Mouse (Mus musculus) stomach, postnatal 0 days (tissue): ENCODE data around the gene Snapin. TPM values are rescaled to one million over a fixed set of nuclear protein-coding genes. Genes with fewer than 3 reads are reported as not detected.

ENCODE experiments used
- ATAC-seq: fragments of 200-750 bp; cut with Nextera tagmentation; 2 replicates; pipeline ENCODE4 v1.8.0; 2017; ENCODE audit not compliant: low FRiP score, low TSS enrichment
- DNase-seq: peaks from one replicate; pipeline ENCODE4 v3.0.0-alpha.2; 2016; ENCODE audit warnings: low spot score
- H3K27ac ChIP-seq: fragments of 300-500 bp; sonication (generic); replicated peaks from 2 replicates; pipeline ENCODE4 v1.5.1; 2014; ENCODE audit warnings: mild to moderate bottlenecking, control low read depth
- H3K27me3 ChIP-seq: fragments of 300-500 bp; sonication (generic); 2 replicates; pipeline ENCODE4 v1.6.1; 2014; ENCODE audit warnings: low read length; ENCODE audit not compliant: control insufficient read depth, insufficient read depth
- H3K36me3 ChIP-seq: fragments of 300-500 bp; sonication (generic); 2 replicates; pipeline ENCODE4 v1.6.1; 2014; ENCODE audit warnings: low read length, mixed read lengths; ENCODE audit not compliant: control insufficient read depth, insufficient read depth
- H3K4me1 ChIP-seq: fragments of 300-500 bp; sonication (generic); replicated peaks from 2 replicates; pipeline ENCODE4 v1.6.1; 2014; ENCODE audit warnings: antibody characterized with exemption; ENCODE audit not compliant: control insufficient read depth, insufficient read depth
- H3K4me2 ChIP-seq: fragments of 300-500 bp; sonication (generic); replicated peaks from 2 replicates; pipeline ENCODE4 v1.6.1; 2014; ENCODE audit warnings: low read depth, mild to moderate bottlenecking, control low read depth, moderate library complexity
- H3K4me3 ChIP-seq: fragments of 300-500 bp; sonication (generic); 2 replicates; pipeline ENCODE4 v1.5.1; 2014; ENCODE audit warnings: low read depth, low read length, control low read depth
- H3K9ac ChIP-seq: fragments of 300-500 bp; sonication (generic); 2 replicates; pipeline ENCODE4 v1.6.1; 2014; ENCODE audit warnings: mild to moderate bottlenecking, low read length, control low read depth, mixed read lengths
- H3K9me3 ChIP-seq: fragments of 300-500 bp; sonication (generic); 2 replicates; pipeline ENCODE4 v1.6.1; 2016; ENCODE audit warnings: low read length; ENCODE audit not compliant: control insufficient read depth
- CTCF ChIP-seq: IDR thresholded peaks from 2 replicates; pipeline ENCODE4 v1.5.1; 2016; ENCODE audit warnings: antibody characterized with exemption, low read depth, mild to moderate bottlenecking, moderate library complexity
- EP300 ChIP-seq: optimal IDR thresholded peaks from 2 replicates; pipeline ENCODE3; 2016; ENCODE audit warnings: antibody characterized with exemption
- WGBS: fragments of 180-500 bp; shearing (Covaris S2); extraction: QIAGEN DNeasy Blood & Tissue Kit; methylation state at CpG from one replicate; pipeline ENCODE4 v1.1.7; 2014; 5-methylcytosine and 5-hydroxymethylcytosine counted together
- polyA plus RNA-seq: library from polyadenylated mRNA; unstranded; fragments of >200 nt; fragmentation: Nextera tagmentation; extraction: Ambion mirVana; gene quantifications from 2 replicates; pipeline ENCODE4 v1.2.1, GENCODE M21; 2015

Gene Snapin
- polyA plus RNA-seq, 1 experiment from 2014 or later, result 63.4 TPM

GRCm38 (mm10) chr3:90509747-90510123 is 18.9 kb upstream of the Snapin start:
- no peak for DNase-seq
- Histone ChIP-seq H3K9ac (no peak overlapping the region), H3K27ac (peak overlapping the region; percentile 8)

GRCm38 (mm10) chr3:90508950-90509746 is 18.3 kb upstream of the Snapin start, which contains the start of gene Chtop:
TSS of gene Chtop (minus strand) at chr3:90509498.
- Histone ChIP-seq H3K9me3 (no peaks in the 10 kb centered on the region), H3K4me2 (peak within 1 kb of the TSS; percentile 67), H3K4me1 (peaks cover 4% of the 10 kb centered on the region; the same call in 1 of the 2 replicates), H3K4me3 (peak within 1 kb of the TSS; percentile 91), H3K27ac (peak within 1 kb of the TSS; percentile 97), H3K27me3 (no peaks in the 10 kb centered on the region), H3K9ac (peak within 1 kb of the TSS; percentile 98), H3K36me3 (peaks cover 3% of the 10 kb centered on the region)
- ATAC-seq (peak; percentile 88), DNase-seq (peak; percentile 100)
- under 1% methylated on average over 60 of the region's 66 CpGs for WGBS
- TF ChIP-seq CTCF (no peak), EP300 (peak; percentile 80)

More at GRCm38 (mm10) chr3:90509747-90510123, 18.9 kb upstream of the Snapin start:
- TF ChIP-seq CTCF (no peak), EP300 (no peak)
- Histone ChIP-seq H3K4me3 (peak overlapping the region; percentile 91), H3K36me3 (peaks cover 3% of the 10 kb centered on the region), H3K27me3 (no peaks in the 10 kb centered on the region), H3K4me2 (peak overlapping the region; percentile 21), H3K4me1 (peaks cover 4% of the 10 kb centered on the region; the same call in 1 of the 2 replicates), H3K9me3 (no peaks in the 10 kb centered on the region)
- WGBS, result 21% methylated on average over 2 of the region's 2 CpGs
- ATAC-seq, result no peak

- Histone ChIP-seq H3K9ac (peak overlapping the region; percentile 98), H3K4me3 (peak overlapping the region; percentile 91), H3K36me3 (peaks cover 3% of the 10 kb centered on the region), H3K4me1 (peaks cover 4% of the 10 kb centered on the region; the same call in 1 of the 2 replicates), H3K4me2 (peak overlapping the region; percentile 67), H3K27ac (peak overlapping the region; percentile 97), H3K9me3 (no peaks in the 10 kb centered on the region), H3K27me3 (no peaks in the 10 kb centered on the region)
- TF ChIP-seq CTCF (peak; percentile 39), EP300 (no peak)
- ATAC-seq (no peak), DNase-seq (no peak)
- 1% methylated on average over 20 of the region's 20 CpGs for WGBS
Measured at GRCm38 (mm10) chr3:90508287-90508949, 17.6 kb upstream of the Snapin start.

GRCm38 (mm10) chr3:90506362-90506761 is 15.5 kb upstream of the Snapin start:
- H3K4me2 ChIP-seq, result no peak overlapping the region
- H3K36me3 ChIP-seq, result peaks cover 8% of the 10 kb centered on the region
- H3K4me1 ChIP-seq, result peaks cover 4% of the 10 kb centered on the region; the same call in 1 of the 2 replicates
- no peaks in the 10 kb centered on the region for H3K27me3 ChIP-seq
- H3K9ac ChIP-seq, result no peak overlapping the region
- no peak overlapping the region for H3K27ac ChIP-seq
- no peaks in the 10 kb centered on the region for H3K9me3 ChIP-seq
- WGBS, result 58% methylated on average over 3 of the region's 3 CpGs
- TF ChIP-seq EP300 (no peak), CTCF (no peak)
- H3K4me3 ChIP-seq, result no peak overlapping the region
- ATAC-seq (no peak), DNase-seq (no peak)

GRCm38 (mm10) chr3:90505216-90505615 is 14.4 kb upstream of the Snapin start:
- ATAC-seq (no peak), DNase-seq (no peak)
- Histone ChIP-seq H3K4me1 (peaks cover 4% of the 10 kb centered on the region; the same call in 1 of the 2 replicates), H3K27ac (no peak overlapping the region), H3K9me3 (no peaks in the 10 kb centered on the region), H3K4me2 (no peak overlapping the region), H3K9ac (no peak overlapping the region), H3K36me3 (peaks cover 12% of the 10 kb centered on the region), H3K4me3 (no peak overlapping the region), H3K27me3 (no peaks in the 10 kb centered on the region)
- 87% methylated on average over 5 of the region's 5 CpGs for WGBS
- TF ChIP-seq CTCF (no peak), EP300 (no peak)
